Mouse (Mus musculus) forebrain, embryonic 14.5 days (tissue): ENCODE results near the gene Cptp. TPM values are rescaled to one million over a fixed set of nuclear protein-coding genes. Genes with fewer than 3 reads are reported as not detected.

Experiments
- ATAC-seq: fragments of 200-750 bp; cut with Nextera tagmentation; 2 replicates; pipeline ENCODE4 v1.8.0; 2017; ENCODE audit warnings: mild to moderate bottlenecking, moderate library complexity
- DNase-seq: peaks from one replicate; pipeline ENCODE4 v3.0.0-alpha.2; 2015; ENCODE audit warnings: low spot score
- H3K27ac ChIP-seq: fragments of 300-500 bp; sonication (generic); 2 replicates; pipeline ENCODE4 v1.5.1; 2014; ENCODE audit warnings: low read depth, mild to moderate bottlenecking, control low read depth, low read length, moderate library complexity
- H3K27me3 ChIP-seq: fragments of 300-500 bp; sonication (generic); replicated peaks from 2 replicates; pipeline ENCODE4 v1.6.1; 2014; ENCODE audit warnings: low read length, control low read depth, mixed read lengths; ENCODE audit not compliant: control insufficient read depth, insufficient read depth
- H3K36me3 ChIP-seq: fragments of 300-500 bp; sonication (generic); 2 replicates; pipeline ENCODE4 v1.6.1; 2014; ENCODE audit warnings: low read length, control low read depth; ENCODE audit not compliant: control insufficient read depth, insufficient read depth
- H3K4me1 ChIP-seq: fragments of 300-500 bp; sonication (generic); 2 replicates; pipeline ENCODE4 v1.6.1; 2014; ENCODE audit warnings: antibody characterized with exemption, low read length, control low read depth; ENCODE audit not compliant: control insufficient read depth, insufficient read depth
- H3K4me2 ChIP-seq: fragments of 300-500 bp; sonication (generic); 2 replicates; pipeline ENCODE4 v1.6.1; 2014; ENCODE audit warnings: mild to moderate bottlenecking, control low read depth, low read length
- H3K4me3 ChIP-seq: fragments of 300-500 bp; sonication (generic); 2 replicates; pipeline ENCODE4 v1.5.1; 2014; ENCODE audit warnings: low read depth, low read length, control low read depth
- H3K9ac ChIP-seq: fragments of 300-500 bp; sonication (generic); 2 replicates; pipeline ENCODE4 v1.6.1; 2014; ENCODE audit warnings: mild to moderate bottlenecking, low read length, control low read depth, moderate library complexity
- H3K9me3 ChIP-seq: fragments of 300-500 bp; sonication (generic); replicated peaks from 2 replicates; pipeline ENCODE4 v1.6.1; 2016; ENCODE audit warnings: low read length, control low read depth, mixed read lengths; ENCODE audit not compliant: control insufficient read depth
- WGBS: fragments of 180-500 bp; shearing (Covaris S2); extraction: QIAGEN DNeasy Blood & Tissue Kit; methylation state at CpG from one replicate; pipeline ENCODE4 v1.1.7; 2014; 5-methylcytosine and 5-hydroxymethylcytosine counted together
- polyA plus RNA-seq: library from polyadenylated mRNA; unstranded; fragments of >200 nt; fragmentation: Nextera tagmentation; extraction: Ambion mirVana; gene quantifications from 2 replicates; pipeline ENCODE4 v1.2.1, GENCODE M21; 2014

Cptp gene
- polyA plus RNA-seq, 1 experiment from 2014 or later, result 28.3 TPM

- ATAC-seq (peak; percentile 88), DNase-seq (peak; percentile 98)
- H3K9ac ChIP-seq, result peak within 1 kb of the TSS; percentile 95
- H3K27me3 ChIP-seq, result no peaks in the 10 kb centered on the region
- peak within 1 kb of the TSS; percentile 98 for H3K4me3 ChIP-seq
- WGBS, result 0% methylated on average over 52 of the region's 52 CpGs
- peak within 1 kb of the TSS; percentile 97 for H3K4me2 ChIP-seq
- no peaks in the 10 kb centered on the region for H3K9me3 ChIP-seq
- peaks cover 45% of the 10 kb centered on the region for H3K36me3 ChIP-seq
- H3K4me1 ChIP-seq, result peaks cover 38% of the 10 kb centered on the region
- peak within 1 kb of the TSS; percentile 99 for H3K27ac ChIP-seq
Observed at GRCm38 (mm10) chr4:155891551-155892001, 22.3 kb upstream of the Cptp start, which contains the start of the genes Pusl1 and Acap3. TSS of gene Pusl1 (minus strand) at chr4:155891781. TSS of gene Acap3 (plus strand) at chr4:155891822.

GRCm38 (mm10) chr4:155891011-155891471 lies 21.8 kb upstream of the Cptp start:
- no peaks in the 10 kb centered on the region for H3K9me3 ChIP-seq
- H3K4me3 ChIP-seq, result peak overlapping the region; percentile 98
- peak overlapping the region; percentile 95 for H3K9ac ChIP-seq
- under 1% methylated on average over 34 of the region's 34 CpGs for WGBS
- no peaks in the 10 kb centered on the region for H3K27me3 ChIP-seq
- ATAC-seq (no peak), DNase-seq (no peak)
- no peak overlapping the region for H3K27ac ChIP-seq
- H3K4me2 ChIP-seq, result peak overlapping the region; percentile 97
- H3K36me3 ChIP-seq, result peaks cover 45% of the 10 kb centered on the region
- H3K4me1 ChIP-seq, result peaks cover 38% of the 10 kb centered on the region

- Histone ChIP-seq H3K4me1 (peaks cover 24% of the 10 kb centered on the region), H3K36me3 (peaks cover 55% of the 10 kb centered on the region), H3K27me3 (no peaks in the 10 kb centered on the region), H3K9me3 (no peaks in the 10 kb centered on the region), H3K9ac (no peak overlapping the region), H3K4me2 (no peak overlapping the region), H3K27ac (no peak overlapping the region), H3K4me3 (no peak overlapping the region)
- WGBS, result 81% methylated on average over 5 of the region's 5 CpGs
- no peak for ATAC-seq
- DNase-seq, result no peak
Observed at GRCm38 (mm10) chr4:155889316-155889715, 20.1 kb upstream of the Cptp start.

- peaks cover 58% of the 10 kb centered on the region for H3K36me3 ChIP-seq
- H3K4me1 ChIP-seq, result peaks cover 13% of the 10 kb centered on the region
- 96% methylated on average over 9 of the region's 9 CpGs for WGBS
- no peak overlapping the region for H3K4me3 ChIP-seq
- no peak overlapping the region for H3K27ac ChIP-seq
- no peak overlapping the region for H3K9ac ChIP-seq
- no peak for DNase-seq
- H3K4me2 ChIP-seq, result no peak overlapping the region
- no peaks in the 10 kb centered on the region for H3K27me3 ChIP-seq
- no peaks in the 10 kb centered on the region for H3K9me3 ChIP-seq
- ATAC-seq, result no peak
Observed at GRCm38 (mm10) chr4:155888181-155888580, 18.9 kb upstream of the Cptp start.

GRCm38 (mm10) chr4:155887674-155888073 lies 18.4 kb upstream of the Cptp start:
- no peak overlapping the region for H3K9ac ChIP-seq

GRCm38 (mm10) chr4:155886330-155886729 lies 17.1 kb upstream of the Cptp start:
- H3K27ac ChIP-seq, result no peak overlapping the region
- peaks cover 62% of the 10 kb centered on the region for H3K36me3 ChIP-seq
- 93% methylated on average over 5 of the region's 5 CpGs for WGBS
- ATAC-seq (no peak), DNase-seq (no peak)
- H3K27me3 ChIP-seq, result no peaks in the 10 kb centered on the region
- no peak overlapping the region for H3K4me2 ChIP-seq
- H3K4me3 ChIP-seq, result no peak overlapping the region
- no peak overlapping the region for H3K9ac ChIP-seq
- H3K4me1 ChIP-seq, result peaks cover 10% of the 10 kb centered on the region
- H3K9me3 ChIP-seq, result no peaks in the 10 kb centered on the region

More at GRCm38 (mm10) chr4:155887674-155888073, 18.4 kb upstream of the Cptp start:
- Histone ChIP-seq H3K4me3 (no peak overlapping the region), H3K4me1 (peaks cover 10% of the 10 kb centered on the region), H3K27ac (no peak overlapping the region), H3K4me2 (no peak overlapping the region), H3K36me3 (peaks cover 58% of the 10 kb centered on the region), H3K9me3 (no peaks in the 10 kb centered on the region), H3K27me3 (no peaks in the 10 kb centered on the region)
- DNase-seq (no peak), ATAC-seq (no peak)
- WGBS, result 90% methylated on average over 10 of the region's 10 CpGs

- Histone ChIP-seq H3K4me3 (no peak overlapping the region), H3K4me1 (no peaks in the 10 kb centered on the region), H3K9ac (no peak overlapping the region), H3K4me2 (no peak overlapping the region), H3K27me3 (no peaks in the 10 kb centered on the region), H3K36me3 (peaks cover 59% of the 10 kb centered on the region), H3K27ac (no peak overlapping the region), H3K9me3 (no peaks in the 10 kb centered on the region)
- DNase-seq (no peak), ATAC-seq (no peak)
- 91% methylated on average over 3 of the region's 3 CpGs for WGBS
Observed at GRCm38 (mm10) chr4:155883587-155883986, 14.3 kb upstream of the Cptp start.

- H3K27me3 ChIP-seq, result no peaks in the 10 kb centered on the region
- DNase-seq, result no peak
- 95% methylated on average over 7 of the region's 7 CpGs for WGBS
- H3K4me1 ChIP-seq, result peaks cover 12% of the 10 kb centered on the region
- no peak overlapping the region for H3K4me2 ChIP-seq
- H3K27ac ChIP-seq, result no peak overlapping the region
- no peak overlapping the region for H3K4me3 ChIP-seq
- H3K36me3 ChIP-seq, result peaks cover 53% of the 10 kb centered on the region
- no peak overlapping the region for H3K9ac ChIP-seq
- no peak for ATAC-seq
- H3K9me3 ChIP-seq, result no peaks in the 10 kb centered on the region
Observed at GRCm38 (mm10) chr4:155871404-155871803, 2.2 kb upstream of the Cptp start.

GRCm38 (mm10) chr4:155868614-155869298 lies 484 bp downstream of the Cptp start:
- DNase-seq (no peak), ATAC-seq (no peak)
- H3K9ac ChIP-seq, result peak overlapping the region; percentile 87
- peak overlapping the region; percentile 98 for H3K4me2 ChIP-seq
- peaks cover 12% of the 10 kb centered on the region for H3K4me1 ChIP-seq
- 11% methylated on average over 22 of the region's 22 CpGs for WGBS
- H3K9me3 ChIP-seq, result no peaks in the 10 kb centered on the region
- peak overlapping the region; percentile 27; the same call in 1 of the 2 replicates for H3K27ac ChIP-seq
- H3K4me3 ChIP-seq, result peak overlapping the region; percentile 72
- no peaks in the 10 kb centered on the region for H3K27me3 ChIP-seq
- peaks cover 51% of the 10 kb centered on the region for H3K36me3 ChIP-seq
